Mouse (Mus musculus) spleen, adult 2 months (tissue): ENCODE results near the gene Cramp1l.

Experiments used
- CTCF ChIP-seq: fragments of 200-500 bp; IDR thresholded peaks from 2 replicates; pipeline ENCODE4 v1.5.1; 2011; ENCODE audit warnings: mild to moderate bottlenecking, inconsistent platforms; ENCODE audit not compliant: insufficient read depth, insufficient read length, insufficient replicate concordance; ENCODE audit errors: extremely low read depth
- POLR2A ChIP-seq: fragments of 200-500 bp; IDR thresholded peaks from 2 replicates; pipeline ENCODE4 v1.6.1; 2011; ENCODE audit warnings: low read depth, low read length, inconsistent platforms

- TF ChIP-seq POLR2A (no peak), CTCF (peak; percentile 37; the same call in 1 of the 2 replicates)
Observed at GRCm38 (mm10) chr17:24960135-24960851, 55.3 kb downstream of the Cramp1l start, which contains the start of gene Jpt2.
